Mouse (Mus musculus) liver, adult 2 months (tissue): ENCODE measurements around the gene Rara.

Experiments used
- CTCF ChIP-seq: fragments of 200-500 bp; IDR thresholded peaks from 2 replicates; pipeline ENCODE4 v1.5.1; 2011; ENCODE audit warnings: low read depth, low read length, control low read depth
- POLR2A ChIP-seq: fragments of 200-500 bp; IDR thresholded peaks from 2 replicates; pipeline ENCODE4 v1.6.1; 2011; ENCODE audit warnings: low read length, control low read depth; ENCODE audit not compliant: insufficient read depth; ENCODE audit errors: extremely low read depth

DNA sequence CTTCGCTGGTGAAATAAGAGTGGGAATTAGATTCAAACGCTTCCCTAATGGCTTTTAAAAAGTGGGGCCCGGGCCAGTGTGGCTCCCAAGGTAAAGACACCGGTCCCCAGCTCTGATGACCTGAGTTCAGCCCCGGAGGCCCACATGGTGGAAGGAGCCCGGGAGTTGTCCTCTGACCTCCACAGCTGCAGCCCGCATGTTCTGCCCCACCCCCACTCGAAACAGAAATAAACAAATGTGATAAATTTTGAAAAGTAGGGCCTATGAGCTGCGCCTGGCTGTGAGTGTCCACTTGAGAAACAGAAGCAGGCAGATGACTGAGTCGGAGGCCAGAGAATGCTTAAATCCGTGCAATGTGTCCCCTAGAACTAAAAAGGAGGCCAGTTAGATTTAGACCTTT lies 13.4 kb upstream of the Rara start:
- TF ChIP-seq CTCF (no peak), POLR2A (no peak)
